Mouse (Mus musculus) spleen, adult 2 months (tissue): ENCODE data around the gene Taar7b. TPM values are rescaled to one million over a fixed set of nuclear protein-coding genes. Genes with fewer than 3 reads are reported as not detected.

Experiments
- DNase-seq, 2 experiments: peaks; one replicate each; pipeline versions ENCODE4 v3.0.0 to v3.0.0-alpha.2; 2012 to 2021; ENCODE audit warnings: low spot score in 2 of 2, low read depth in 1 of 2
- H3K27ac ChIP-seq: fragments of 200-500 bp; 2 replicates; pipeline ENCODE4 v1.5.1; 2012; ENCODE audit warnings: low read length, inconsistent platforms; ENCODE audit not compliant: insufficient read depth
- H3K27me3 ChIP-seq: fragments of 200-500 bp; 2 replicates; pipeline ENCODE4 v1.6.1; 2012; ENCODE audit warnings: mild to moderate bottlenecking, moderate library complexity, low read length, inconsistent platforms; ENCODE audit not compliant: control insufficient read depth, insufficient read depth
- H3K36me3 ChIP-seq: fragments of 200-500 bp; 2 replicates; pipeline ENCODE4 v1.6.1; 2012; ENCODE audit warnings: mild to moderate bottlenecking, low read length, inconsistent platforms; ENCODE audit not compliant: control insufficient read depth, insufficient read depth
- H3K4me1 ChIP-seq: fragments of 200-500 bp; 2 replicates; pipeline ENCODE4 v1.6.1; 2011; ENCODE audit warnings: inconsistent platforms; ENCODE audit not compliant: control insufficient read depth, insufficient read depth, insufficient read length
- H3K4me3 ChIP-seq: fragments of 200-500 bp; 2 replicates; pipeline ENCODE4 v1.5.1; 2011; ENCODE audit warnings: mild to moderate bottlenecking, inconsistent platforms; ENCODE audit not compliant: insufficient read depth, insufficient read length; ENCODE audit errors: extremely low read depth
- CTCF ChIP-seq: fragments of 200-500 bp; IDR thresholded peaks from 2 replicates; pipeline ENCODE4 v1.5.1; 2011; ENCODE audit warnings: mild to moderate bottlenecking, inconsistent platforms; ENCODE audit not compliant: insufficient read depth, insufficient read length, insufficient replicate concordance; ENCODE audit errors: extremely low read depth
- POLR2A ChIP-seq: fragments of 200-500 bp; IDR thresholded peaks from 2 replicates; pipeline ENCODE4 v1.6.1; 2011; ENCODE audit warnings: low read depth, low read length, inconsistent platforms
- WGBS: fragments of 180-500 bp; shearing (Covaris S2); methylation state at CpG from one replicate; pipeline ENCODE4 v1.1.7; 2018; 5-methylcytosine and 5-hydroxymethylcytosine counted together
- polyA plus RNA-seq: library from polyadenylated mRNA; depleted of rRNA; stranded (reverse); fragments of >200 nt; gene quantifications from 2 replicates; pipeline ENCODE4 v1.2.3, GENCODE M21; 2012; rRNA removed

The Taar7b gene
- not detected in 2 replicates for polyA plus RNA-seq

DNA sequence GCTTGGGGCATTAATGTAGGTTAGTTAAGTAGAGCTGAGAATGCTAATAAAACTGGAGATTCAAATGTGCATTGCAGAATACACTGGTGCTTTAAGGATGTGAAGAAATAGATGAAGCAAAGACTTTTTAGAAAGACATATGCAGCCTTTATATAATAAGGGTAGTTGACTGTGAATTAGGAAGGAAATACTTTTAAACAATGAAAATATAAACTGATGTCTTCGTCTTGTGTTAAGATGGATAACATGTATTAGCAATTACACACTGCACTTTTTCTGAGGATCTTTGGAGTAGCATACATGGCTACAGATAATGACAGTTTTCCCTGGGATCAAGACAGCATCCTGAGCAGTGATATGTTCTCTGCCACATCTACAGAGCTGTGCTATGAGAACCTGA, at the start of gene Taar7b:
Taar7b (plus strand) TSS at position 301 of the 400 bp plus-strand sequence.
- Histone ChIP-seq H3K27me3 (no peaks in the 10 kb centered on the region), H3K4me3 (no peak within 1 kb of the TSS), H3K36me3 (no peaks in the 10 kb centered on the region), H3K27ac (no peak within 1 kb of the TSS), H3K4me1 (no peaks in the 10 kb centered on the region)
- no peak for TF ChIP-seq CTCF
- no peak for DNase-seq
- 82% methylated on average over 1 of the region's 1 CpGs for WGBS

DNA sequence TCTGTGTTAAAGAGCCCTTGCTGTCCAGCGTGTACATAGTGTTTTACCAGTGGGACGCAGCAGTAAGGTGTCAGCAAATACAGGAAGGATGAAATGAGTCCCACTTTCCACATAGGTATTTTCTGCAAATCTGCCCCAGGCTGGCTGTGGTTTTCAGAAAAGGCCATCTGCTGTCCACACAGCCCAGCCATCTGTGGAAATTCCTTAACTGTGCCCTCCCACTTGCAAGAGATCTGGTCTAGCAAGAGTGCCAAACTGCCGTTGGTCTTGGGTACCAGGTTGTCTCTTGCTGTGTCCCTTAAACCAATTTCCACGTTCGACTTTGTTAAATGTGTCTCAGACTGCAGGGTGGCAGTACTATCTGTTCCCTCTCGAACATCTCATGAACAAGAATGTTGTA, 48.0 kb upstream of the Taar7b start:
- H3K36me3 ChIP-seq, result no peaks in the 10 kb centered on the region
- 85% methylated on average over 6 of the region's 6 CpGs for WGBS
- H3K4me3 ChIP-seq, result no peak overlapping the region
- DNase-seq, result no peak
- no peaks in the 10 kb centered on the region for H3K4me1 ChIP-seq
- H3K27ac ChIP-seq, result no peak overlapping the region
- no peaks in the 10 kb centered on the region for H3K27me3 ChIP-seq
- no peak for TF ChIP-seq POLR2A
- no peak for TF ChIP-seq CTCF

DNA sequence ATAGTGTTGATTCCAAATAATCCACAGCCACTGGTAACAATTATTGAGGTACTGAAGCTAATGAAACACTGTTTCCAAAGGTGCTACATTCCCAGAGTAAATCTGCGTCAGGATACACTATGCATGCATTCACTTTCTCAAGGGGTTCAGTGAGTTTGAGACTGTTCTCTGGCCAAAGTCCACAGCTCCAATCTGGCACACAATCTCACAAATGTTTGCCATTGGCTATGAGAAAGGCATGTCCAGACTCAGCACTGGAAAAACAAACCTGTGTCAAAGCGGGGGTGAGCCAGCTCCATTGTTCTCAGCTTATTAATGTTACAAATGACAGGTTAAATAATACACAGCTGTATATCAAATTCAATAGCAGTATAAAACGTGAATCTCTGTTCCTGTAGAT, 40.7 kb upstream of the Taar7b start:
- no peaks in the 10 kb centered on the region for H3K36me3 ChIP-seq
- no peaks in the 10 kb centered on the region for H3K27me3 ChIP-seq
- DNase-seq, result no peak
- TF ChIP-seq POLR2A (no peak), CTCF (no peak)
- 82% methylated on average over 3 of the region's 3 CpGs for WGBS
- H3K4me1 ChIP-seq, result no peaks in the 10 kb centered on the region
- H3K27ac ChIP-seq, result no peak overlapping the region
- no peak overlapping the region for H3K4me3 ChIP-seq

DNA sequence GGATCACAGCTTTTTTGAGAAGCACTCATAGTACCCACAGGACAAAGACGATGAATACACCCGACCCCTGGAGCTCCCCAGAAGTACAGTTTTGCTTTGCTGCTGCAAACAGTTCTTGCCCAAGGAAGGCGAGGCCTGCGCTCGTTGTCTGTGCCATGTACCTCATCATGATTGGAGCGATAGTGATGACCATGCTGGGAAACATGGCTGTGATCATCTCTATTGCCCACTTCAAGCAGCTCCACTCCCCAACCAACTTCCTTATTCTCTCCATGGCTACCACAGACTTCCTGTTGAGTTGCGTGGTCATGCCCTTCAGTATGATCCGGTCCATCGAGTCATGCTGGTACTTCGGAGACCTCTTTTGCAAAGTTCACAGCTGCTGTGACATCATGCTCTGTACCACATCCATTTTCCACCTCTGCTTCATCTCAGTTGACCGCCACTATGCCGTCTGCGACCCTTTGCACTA, 39.3 kb upstream of the Taar7b start, which contains the start of gene Taar4:
Taar4 (plus strand) TSS at position 51 of the 472 bp plus-strand sequence.
- no peaks in the 10 kb centered on the region for H3K36me3 ChIP-seq
- TF ChIP-seq POLR2A (no peak), CTCF (no peak)
- 73% methylated on average over 13 of the region's 13 CpGs for WGBS

DNA sequence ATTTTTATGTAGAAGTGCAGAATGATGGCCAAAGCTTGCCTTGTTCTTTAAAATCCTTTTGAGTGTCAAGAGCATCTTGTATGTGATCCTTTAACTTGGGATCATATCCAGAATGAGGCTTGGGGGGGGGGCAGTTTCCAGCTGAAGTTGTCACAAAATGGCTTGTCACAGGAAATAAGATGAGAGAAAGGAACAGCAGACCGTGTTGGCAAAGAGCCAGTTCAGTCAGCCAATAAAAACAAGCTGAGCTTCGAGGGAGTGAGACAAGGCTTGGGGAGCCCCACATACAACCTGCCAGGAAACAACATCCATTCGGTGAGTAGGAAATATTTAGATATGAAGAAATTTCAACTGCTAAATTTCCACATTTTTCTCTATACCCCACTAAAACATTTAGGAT, 36.3 kb upstream of the Taar7b start:
- TF ChIP-seq POLR2A, result no peak
- TF ChIP-seq CTCF, result no peak
- 76% methylated on average over 3 of the region's 3 CpGs for WGBS
- no peak overlapping the region for H3K4me3 ChIP-seq
- H3K4me1 ChIP-seq, result no peaks in the 10 kb centered on the region
- DNase-seq, result no peak
- no peaks in the 10 kb centered on the region for H3K36me3 ChIP-seq
- no peak overlapping the region for H3K27ac ChIP-seq
- no peaks in the 10 kb centered on the region for H3K27me3 ChIP-seq

More for the DNA sequence above, 39.3 kb upstream of the Taar7b start, which contains the start of gene Taar4:
- no peak within 1 kb of the TSS for H3K4me3 ChIP-seq
- DNase-seq, result no peak
- no peak within 1 kb of the TSS for H3K27ac ChIP-seq
- no peaks in the 10 kb centered on the region for H3K27me3 ChIP-seq
- no peaks in the 10 kb centered on the region for H3K4me1 ChIP-seq

DNA sequence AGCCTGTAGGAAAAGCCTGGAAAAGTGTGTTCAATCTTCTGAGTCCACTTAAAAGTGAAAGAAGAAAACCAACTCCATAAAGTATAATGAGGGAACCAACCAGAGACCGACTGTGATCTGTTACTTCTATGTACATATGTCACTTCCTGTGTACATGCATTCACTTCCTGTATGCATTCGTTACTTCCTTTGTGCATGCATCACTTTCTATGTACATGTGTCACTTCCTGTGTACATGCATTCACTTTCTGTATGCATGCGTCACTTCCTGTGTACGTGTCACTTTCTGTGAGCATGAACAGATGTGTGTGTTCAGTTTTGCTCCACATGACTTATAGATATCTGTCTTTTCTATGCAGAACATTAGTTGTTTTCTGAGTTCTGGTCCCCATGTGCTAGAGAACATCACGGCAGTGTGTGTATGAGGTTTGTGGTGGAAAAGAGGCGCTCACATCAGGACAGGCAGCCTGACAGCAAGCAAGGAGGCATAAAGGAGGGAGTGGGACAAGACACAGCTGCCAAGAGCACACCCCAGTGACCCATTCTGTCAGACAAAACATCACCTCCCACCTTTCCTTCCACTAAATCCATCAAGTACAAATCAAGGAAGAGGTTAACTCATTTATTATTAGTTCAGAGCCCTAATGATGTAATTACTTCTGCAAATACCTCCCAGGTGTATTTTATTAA, 34.7 kb upstream of the Taar7b start:
- no peaks in the 10 kb centered on the region for H3K36me3 ChIP-seq
- no peak overlapping the region for H3K27ac ChIP-seq
- TF ChIP-seq CTCF (no peak), POLR2A (no peak)
- H3K4me1 ChIP-seq, result no peaks in the 10 kb centered on the region
- H3K27me3 ChIP-seq, result no peaks in the 10 kb centered on the region
- no peak for DNase-seq
- 85% methylated on average over 6 of the region's 6 CpGs for WGBS
- H3K4me3 ChIP-seq, result no peak overlapping the region

DNA sequence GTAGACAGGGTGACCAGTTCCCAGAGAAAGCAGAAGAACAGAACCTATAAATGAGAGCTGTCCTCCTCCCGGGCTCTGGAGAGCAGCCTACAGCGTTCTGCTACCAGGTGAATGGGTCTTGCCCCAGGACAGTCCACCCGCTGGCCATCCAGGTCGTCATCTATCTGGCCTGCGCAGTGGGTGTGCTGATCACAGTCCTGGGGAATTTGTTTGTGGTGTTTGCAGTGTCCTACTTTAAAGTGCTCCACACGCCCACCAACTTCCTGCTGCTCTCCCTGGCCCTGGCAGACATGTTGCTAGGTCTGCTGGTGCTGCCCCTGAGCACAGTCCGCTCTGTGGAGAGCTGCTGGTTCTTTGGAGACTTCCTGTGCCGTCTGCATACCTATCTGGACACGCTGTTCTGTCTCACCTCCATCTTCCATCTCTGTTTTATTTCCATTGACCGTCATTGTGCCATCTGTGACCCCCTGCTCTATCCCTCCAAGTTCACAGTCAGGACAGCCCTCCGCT, 29.0 kb upstream of the Taar7b start, which contains the start of gene Taar5:
Taar5 (plus strand) TSS at position 51 of the 510 bp plus-strand sequence.
- no peak for DNase-seq
- H3K4me1 ChIP-seq, result no peaks in the 10 kb centered on the region
- no peaks in the 10 kb centered on the region for H3K27me3 ChIP-seq
- no peak within 1 kb of the TSS for H3K27ac ChIP-seq
- no peaks in the 10 kb centered on the region for H3K36me3 ChIP-seq
- no peak within 1 kb of the TSS for H3K4me3 ChIP-seq
- TF ChIP-seq POLR2A (no peak), CTCF (no peak)
- 88% methylated on average over 11 of the region's 11 CpGs for WGBS
